Mouse (Mus musculus) testis, adult 2 months (tissue): ENCODE data around the gene Gcsh.

Source experiments
- CTCF ChIP-seq: fragments of 200-500 bp; IDR thresholded peaks from 2 replicates; pipeline ENCODE4 v1.5.1; 2012; ENCODE audit warnings: low read depth, mild to moderate bottlenecking, inconsistent platforms, low read length, moderate library complexity; ENCODE audit not compliant: control insufficient read depth, insufficient read depth, insufficient replicate concordance
- POLR2A ChIP-seq: fragments of 200-500 bp; IDR thresholded peaks from 2 replicates; pipeline ENCODE4 v1.6.1; 2012; ENCODE audit warnings: low read depth, mild to moderate bottlenecking, inconsistent platforms, low read length, moderate library complexity; ENCODE audit not compliant: control insufficient read depth

DNA sequence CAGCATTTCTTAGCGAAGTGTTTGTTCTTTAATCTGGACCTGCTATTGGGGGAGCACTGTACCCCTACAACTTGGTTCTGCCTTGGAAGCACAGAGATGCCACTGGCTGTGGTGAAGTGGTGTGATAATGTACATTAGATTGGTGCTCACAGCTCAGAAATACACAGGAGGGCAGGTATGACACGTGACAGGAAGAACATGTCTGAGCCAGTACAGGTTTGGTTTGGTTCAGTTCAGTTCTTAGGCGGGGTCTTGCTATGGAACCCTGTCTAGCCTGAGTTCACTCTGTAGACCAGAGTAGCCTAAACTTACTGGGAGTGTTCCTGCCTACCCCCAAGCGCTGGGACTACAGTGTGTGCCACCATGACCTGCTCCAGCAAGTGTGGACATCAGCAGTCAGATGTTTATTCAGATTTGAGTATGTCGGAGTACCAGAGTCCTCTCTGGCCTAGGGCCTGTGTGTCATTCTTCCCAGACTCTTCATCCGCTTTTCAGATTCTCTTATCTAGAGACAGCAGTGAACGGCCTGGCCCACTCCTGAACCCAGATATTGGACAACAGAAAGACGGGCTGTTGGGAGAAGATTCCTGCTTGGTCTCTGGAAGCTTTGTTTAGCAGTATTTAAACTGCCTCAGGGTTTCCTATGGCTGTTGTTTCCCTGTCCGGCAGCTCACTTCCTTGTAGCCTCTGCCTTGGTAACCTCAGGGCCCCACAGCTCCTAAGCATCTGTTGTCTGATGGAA is 48.0 kb downstream of the Gcsh start:
- no peak for TF ChIP-seq POLR2A
- no peak for TF ChIP-seq CTCF
